Mouse (Mus musculus): ENCODE results near the gene Pknox1. TPM values are rescaled to one million over a fixed set of nuclear protein-coding genes. Genes with fewer than 3 reads are reported as not detected.

Pknox1 gene
- 8.1 and 15.2 TPM in 2 replicates for polyA plus RNA-seq (2012; rRNA removed)

DNA sequence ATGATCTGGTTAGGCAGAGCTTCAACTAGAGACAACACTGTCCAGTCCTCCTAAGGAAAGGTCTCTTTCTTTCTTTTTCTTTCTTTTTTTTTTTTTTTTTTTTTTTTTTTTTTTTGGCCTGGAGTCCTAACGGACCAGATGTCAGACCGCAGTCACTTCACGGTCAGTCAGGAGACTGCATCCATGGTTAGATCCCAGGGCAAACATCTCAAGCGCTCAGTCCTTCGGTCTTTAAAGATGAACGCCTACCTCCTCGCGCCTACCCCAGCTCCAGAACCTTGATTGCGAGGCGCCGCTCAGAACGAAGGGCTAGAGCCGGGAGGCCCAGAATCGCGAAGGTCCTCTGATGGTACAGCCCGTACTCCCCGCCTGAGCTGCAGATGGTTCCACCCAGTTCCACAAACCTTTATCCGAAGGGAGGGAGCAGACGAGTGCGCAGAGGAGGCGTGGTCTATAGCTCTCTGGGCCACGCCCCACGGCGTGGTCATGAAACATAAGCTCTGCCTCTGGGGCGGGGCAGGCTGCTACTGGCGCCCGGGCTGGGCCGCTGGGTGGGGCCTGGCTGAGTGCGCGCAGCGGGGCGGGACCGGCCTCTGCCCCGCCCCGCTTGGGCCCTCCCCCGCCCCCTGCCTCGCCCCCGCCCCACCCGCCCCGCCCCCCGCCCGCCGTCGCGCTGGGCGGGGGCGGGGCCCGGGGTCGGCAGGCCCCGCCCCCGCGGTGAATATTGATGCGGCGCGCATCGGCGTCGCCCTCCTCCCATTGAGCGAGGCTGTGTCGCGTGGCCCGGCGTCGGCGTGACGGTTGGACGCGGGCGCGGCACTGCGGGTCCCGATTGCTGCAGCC is at the start of gene Pknox1:
Pknox1 (plus strand) TSS at position 720 of the 843 bp plus-strand sequence.
- no peak for TF ChIP-seq POLR2A (IDR thresholded peaks at IDR 0.05; ENCODE audit: low read depth, low read length)
- TF ChIP-seq CTCF (IDR thresholded peaks at IDR 0.05; ENCODE audit: extremely low read depth, insufficient read length, insufficient replicate concordance, low read depth, low read length): no peak
- Histone ChIP-seq H3K27me3 (ENCODE audit: control insufficient read depth, insufficient read depth, low read length) (no peaks in the 10 kb centered on the region), H3K4me3 (ENCODE audit: low read depth, low read length) (peak within 1 kb of the TSS; percentile 100), H3K4me1 (ENCODE audit: control insufficient read depth, insufficient read depth, insufficient read length, low read length) (peaks cover 6% of the 10 kb centered on the region; the same call in 1 of the 2 replicates), H3K27ac (ENCODE audit: insufficient read depth, low read depth, low read length) (peak within 1 kb of the TSS; percentile 89), H3K36me3 (ENCODE audit: control insufficient read depth, insufficient read depth, low read length) (no peaks in the 10 kb centered on the region)
- WGBS: under 1% methylated on average over 72 of the region's 72 CpGs

DNA sequence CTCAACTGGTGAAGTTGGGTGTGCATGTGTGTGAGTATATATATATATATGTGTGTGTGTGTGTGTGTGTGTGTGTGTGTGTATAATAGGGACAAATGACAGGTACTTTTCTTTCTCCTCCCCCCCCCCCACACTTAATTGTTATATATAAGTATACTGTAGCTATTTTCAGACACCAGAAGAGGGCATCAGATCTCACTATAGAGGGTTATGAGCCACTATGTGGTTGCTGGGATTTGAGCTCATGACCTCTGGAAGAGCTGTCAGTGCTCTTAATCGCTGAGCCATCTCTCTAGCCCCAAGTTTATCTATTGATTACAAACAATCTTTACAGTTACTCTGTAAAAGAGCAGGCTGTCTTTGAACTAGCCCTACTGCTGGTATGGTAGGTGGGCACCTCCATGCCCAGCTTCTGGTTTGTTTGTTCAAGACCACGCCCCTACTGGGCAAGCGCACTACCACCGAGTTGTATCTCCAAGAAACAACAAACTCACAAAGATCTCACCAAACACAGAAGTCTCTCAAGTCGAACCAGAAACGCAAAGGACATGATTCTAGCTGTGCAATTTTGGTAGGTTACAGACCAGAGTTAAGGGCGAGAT is 45.1 kb upstream of the Pknox1 start:
- TF ChIP-seq POLR2A (IDR thresholded peaks at IDR 0.05; ENCODE audit: low read depth, low read length) (no peak), CTCF (IDR thresholded peaks at IDR 0.05; ENCODE audit: extremely low read depth, insufficient read length, insufficient replicate concordance, low read depth, low read length) (no peak)
- Histone ChIP-seq H3K4me1 (ENCODE audit: control insufficient read depth, insufficient read depth, insufficient read length, low read length) (peaks cover 4% of the 10 kb centered on the region), H3K27me3 (ENCODE audit: control insufficient read depth, insufficient read depth, low read length) (no peaks in the 10 kb centered on the region), H3K36me3 (ENCODE audit: control insufficient read depth, insufficient read depth, low read length) (peaks cover 12% of the 10 kb centered on the region), H3K27ac (ENCODE audit: insufficient read depth, low read depth, low read length) (peak overlapping the region; percentile 86), H3K4me3 (ENCODE audit: low read depth, low read length) (peak overlapping the region; percentile 98)
- 2% methylated on average over 7 of the region's 7 CpGs for WGBS

DNA sequence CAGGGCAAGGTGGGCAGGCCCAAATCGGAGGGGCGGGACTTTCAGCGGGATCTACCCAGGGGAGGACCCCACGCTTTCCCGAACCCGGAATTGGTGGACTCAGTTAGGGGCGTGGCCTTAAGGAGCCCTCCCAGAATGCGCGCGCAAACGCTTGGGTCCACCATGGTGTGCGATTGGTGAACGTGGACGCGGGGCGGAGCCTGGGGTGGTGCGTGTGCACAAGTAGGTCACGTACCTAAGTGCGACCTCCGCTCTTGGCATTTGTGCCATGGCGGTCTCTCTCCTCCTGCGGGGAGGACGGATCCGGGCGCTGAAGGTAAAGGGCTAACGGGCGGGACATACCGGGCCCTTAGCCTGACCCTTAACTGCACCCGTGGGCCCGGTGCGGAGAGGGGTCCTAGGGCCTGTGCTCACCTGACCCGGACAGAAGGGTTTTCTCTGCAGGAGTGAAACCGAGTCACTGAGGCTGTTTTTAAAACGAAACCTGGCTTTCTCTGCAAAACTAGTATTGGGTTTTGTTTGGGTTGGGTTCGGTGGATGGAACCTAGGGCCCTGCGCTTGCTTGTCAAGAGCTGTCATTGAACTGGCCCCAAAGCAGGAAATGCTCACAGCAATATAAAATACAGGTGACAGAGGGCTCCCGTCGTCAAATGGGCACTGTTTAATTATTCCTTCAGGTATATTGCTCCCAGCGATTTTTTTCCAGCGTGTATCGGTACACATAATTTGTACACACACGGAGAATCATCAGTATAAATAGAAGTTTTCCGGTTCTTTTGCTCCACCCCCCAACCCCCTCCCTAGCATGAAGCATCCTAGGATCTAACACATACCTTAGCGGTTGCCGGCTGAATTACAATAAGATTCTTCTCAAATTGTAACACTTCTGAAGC is 44.3 kb upstream of the Pknox1 start, which contains the start of the genes Wdr4 and Ndufv3:
Wdr4 (minus strand) TSS at position 35 of the 893 bp plus-strand sequence.
Ndufv3 (plus strand) TSS at position 170 of the 893 bp plus-strand sequence.
- under 1% methylated on average over 45 of the region's 45 CpGs for WGBS
- no peaks in the 10 kb centered on the region for H3K27me3 ChIP-seq (ENCODE audit: control insufficient read depth, insufficient read depth, low read length)
- H3K27ac ChIP-seq (ENCODE audit: insufficient read depth, low read depth, low read length): peak within 1 kb of the TSS; percentile 86
- peak within 1 kb of the TSS; percentile 98 for H3K4me3 ChIP-seq (ENCODE audit: low read depth, low read length)
- peaks cover 4% of the 10 kb centered on the region for H3K4me1 ChIP-seq (ENCODE audit: control insufficient read depth, insufficient read depth, insufficient read length, low read length)
- TF ChIP-seq POLR2A (IDR thresholded peaks at IDR 0.05; ENCODE audit: low read depth, low read length): peak; percentile 83
- no peak for TF ChIP-seq CTCF (IDR thresholded peaks at IDR 0.05; ENCODE audit: extremely low read depth, insufficient read length, insufficient replicate concordance, low read depth, low read length)
- peaks cover 14% of the 10 kb centered on the region for H3K36me3 ChIP-seq (ENCODE audit: control insufficient read depth, insufficient read depth, low read length)

DNA sequence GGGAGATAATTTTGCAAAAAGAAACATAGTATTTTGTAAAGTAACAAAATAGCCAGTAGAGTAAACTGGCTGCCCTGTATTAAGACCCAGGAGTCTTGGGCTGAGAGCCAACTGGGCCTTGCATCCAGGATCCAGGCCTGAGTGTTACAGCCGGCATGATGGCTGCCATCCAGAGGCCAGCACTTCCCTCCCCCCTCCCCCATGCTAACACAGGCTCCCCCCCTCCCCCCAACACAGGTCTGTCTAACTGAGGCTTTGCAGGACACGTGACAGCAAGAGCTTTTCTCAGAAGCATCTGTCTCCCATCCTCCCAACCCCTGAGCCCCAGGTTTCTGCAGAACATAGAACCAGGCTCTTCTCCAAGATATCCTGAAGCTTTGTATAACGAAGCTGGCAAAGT is 43.6 kb upstream of the Pknox1 start:
- TF ChIP-seq POLR2A (IDR thresholded peaks at IDR 0.05; ENCODE audit: low read depth, low read length) (no peak), CTCF (IDR thresholded peaks at IDR 0.05; ENCODE audit: extremely low read depth, insufficient read length, insufficient replicate concordance, low read depth, low read length) (no peak)
- 27% methylated on average over 3 of the region's 3 CpGs for WGBS
- no peaks in the 10 kb centered on the region for H3K27me3 ChIP-seq (ENCODE audit: control insufficient read depth, insufficient read depth, low read length)
- H3K27ac ChIP-seq (ENCODE audit: insufficient read depth, low read depth, low read length): no peak overlapping the region
- peak overlapping the region; percentile 27; the same call in 1 of the 2 replicates for H3K4me3 ChIP-seq (ENCODE audit: low read depth, low read length)
- H3K36me3 ChIP-seq (ENCODE audit: control insufficient read depth, insufficient read depth, low read length): peaks cover 17% of the 10 kb centered on the region
- H3K4me1 ChIP-seq (ENCODE audit: control insufficient read depth, insufficient read depth, insufficient read length, low read length): peaks cover 4% of the 10 kb centered on the region

DNA sequence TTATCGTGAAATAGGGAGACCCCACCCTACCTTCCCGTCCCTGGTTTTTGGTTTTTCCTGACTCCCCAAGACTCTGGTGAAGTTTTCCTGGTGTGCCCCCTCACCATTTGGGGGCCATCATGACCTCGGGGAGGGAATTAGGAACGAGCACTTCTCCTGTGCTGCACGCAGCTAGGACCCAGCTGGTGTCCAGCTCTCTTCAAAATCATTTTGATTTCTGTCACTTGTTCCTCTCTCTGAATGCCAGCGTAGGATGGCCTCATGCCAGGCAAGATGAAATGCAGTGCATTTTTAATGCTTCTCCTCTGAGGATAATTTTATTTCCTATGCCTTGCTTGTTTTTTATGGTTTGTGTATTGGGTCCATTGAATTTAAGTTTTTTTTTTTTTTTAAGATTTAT is 42.6 kb upstream of the Pknox1 start:
- Histone ChIP-seq H3K27ac (ENCODE audit: insufficient read depth, low read depth, low read length) (no peak overlapping the region), H3K27me3 (ENCODE audit: control insufficient read depth, insufficient read depth, low read length) (no peaks in the 10 kb centered on the region), H3K36me3 (ENCODE audit: control insufficient read depth, insufficient read depth, low read length) (peaks cover 23% of the 10 kb centered on the region), H3K4me3 (ENCODE audit: low read depth, low read length) (no peak overlapping the region), H3K4me1 (ENCODE audit: control insufficient read depth, insufficient read depth, insufficient read length, low read length) (no peaks in the 10 kb centered on the region; the same call in 1 of the 2 replicates)
- TF ChIP-seq CTCF (IDR thresholded peaks at IDR 0.05; ENCODE audit: extremely low read depth, insufficient read length, insufficient replicate concordance, low read depth, low read length) (no peak), POLR2A (IDR thresholded peaks at IDR 0.05; ENCODE audit: low read depth, low read length) (no peak)
- 89% methylated on average over 6 of the region's 6 CpGs for WGBS

DNA sequence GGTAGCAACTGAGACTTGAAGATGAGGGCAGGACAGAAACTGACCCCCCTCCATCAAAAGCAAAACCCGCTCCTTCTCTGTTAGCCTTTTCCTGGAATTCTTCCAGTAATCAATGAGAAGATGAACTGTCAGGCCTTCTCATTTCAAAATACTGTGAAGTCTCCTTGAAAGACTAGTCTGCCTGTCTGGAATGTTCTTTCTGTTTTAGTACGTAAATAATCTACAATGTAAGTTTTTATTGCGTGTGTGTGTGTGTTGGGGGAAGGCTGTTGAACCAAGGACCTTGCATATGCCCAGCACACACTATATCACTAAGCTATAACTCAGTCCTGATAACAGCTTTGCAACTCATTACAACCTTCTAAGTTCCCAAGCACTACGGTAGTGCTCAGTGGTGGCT is 39.4 kb upstream of the Pknox1 start:
- H3K36me3 ChIP-seq (ENCODE audit: control insufficient read depth, insufficient read depth, low read length): peaks cover 36% of the 10 kb centered on the region
- WGBS: 86% methylated on average over 4 of the region's 4 CpGs

More for the DNA sequence above, 39.4 kb upstream of the Pknox1 start:
- TF ChIP-seq POLR2A (IDR thresholded peaks at IDR 0.05; ENCODE audit: low read depth, low read length): no peak
- no peak for TF ChIP-seq CTCF (IDR thresholded peaks at IDR 0.05; ENCODE audit: extremely low read depth, insufficient read length, insufficient replicate concordance, low read depth, low read length)
- no peaks in the 10 kb centered on the region; the same call in 1 of the 2 replicates for H3K4me1 ChIP-seq (ENCODE audit: control insufficient read depth, insufficient read depth, insufficient read length, low read length)
- H3K4me3 ChIP-seq (ENCODE audit: low read depth, low read length): no peak overlapping the region
- H3K27ac ChIP-seq (ENCODE audit: insufficient read depth, low read depth, low read length): no peak overlapping the region
- H3K27me3 ChIP-seq (ENCODE audit: control insufficient read depth, insufficient read depth, low read length): no peaks in the 10 kb centered on the region
